Mouse (Mus musculus) right cerebral cortex, postnatal 10 days (tissue): ENCODE measurements around the gene Lsamp.

Source experiments
- DNase-seq, 2 experiments: peaks; one replicate each; pipeline ENCODE4 v3.0.0; 2021; ENCODE audit warnings: low spot score in 2 of 2

The Lsamp gene

DNA sequence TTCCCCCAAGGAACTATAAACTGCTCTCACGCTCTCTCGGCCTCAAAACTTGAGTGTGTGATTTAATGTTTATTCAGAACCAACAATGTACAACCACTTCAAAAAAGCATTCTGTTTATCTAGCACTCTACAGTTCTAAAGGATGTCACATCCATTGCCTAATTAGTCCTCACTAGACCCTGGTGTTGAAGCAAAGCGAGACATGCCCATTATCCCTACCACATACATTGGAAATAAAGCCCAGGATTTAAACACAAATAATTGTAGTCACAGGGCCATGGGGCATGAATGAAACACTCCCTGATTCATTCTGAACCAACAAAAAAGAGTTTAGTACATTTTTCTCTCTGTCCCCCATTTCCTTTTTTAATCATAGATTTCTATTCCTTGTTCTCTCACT is 1567.0 kb downstream of the Lsamp start:
- no peak for DNase-seq

- DNase-seq, result peak; percentile 75 to 80
These were observed 1567.7 kb downstream of the Lsamp start for GRCm38 (mm10) chr16:41551851-41552262.

DNA sequence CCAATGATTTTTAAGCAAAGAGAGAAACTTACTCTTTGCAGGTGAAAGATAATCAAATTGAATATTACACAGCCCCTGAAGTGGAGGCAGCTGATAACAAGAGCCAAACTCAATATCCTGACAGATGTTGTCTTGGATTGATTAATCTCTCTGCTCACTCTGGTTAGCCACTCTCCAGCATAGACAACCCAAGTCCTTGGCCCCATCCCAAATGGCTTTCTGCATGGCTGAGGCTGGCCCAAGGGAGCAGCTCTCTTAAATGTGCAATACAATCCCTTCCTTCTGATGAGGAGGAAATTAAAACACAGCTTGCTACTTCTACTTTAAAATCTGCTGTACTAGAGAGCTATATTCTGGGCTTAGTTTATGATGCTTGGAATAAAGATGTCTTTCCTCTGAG is 1572.9 kb downstream of the Lsamp start:
- DNase-seq, result no peak

GRCm38 (mm10) chr16:41565233-41565632 is 1581.1 kb downstream of the Lsamp start:
- DNase-seq, result no peak

GRCm38 (mm10) chr16:41588675-41589301 is 1604.6 kb downstream of the Lsamp start:
- DNase-seq, result peak; percentile 48 to 70

DNA sequence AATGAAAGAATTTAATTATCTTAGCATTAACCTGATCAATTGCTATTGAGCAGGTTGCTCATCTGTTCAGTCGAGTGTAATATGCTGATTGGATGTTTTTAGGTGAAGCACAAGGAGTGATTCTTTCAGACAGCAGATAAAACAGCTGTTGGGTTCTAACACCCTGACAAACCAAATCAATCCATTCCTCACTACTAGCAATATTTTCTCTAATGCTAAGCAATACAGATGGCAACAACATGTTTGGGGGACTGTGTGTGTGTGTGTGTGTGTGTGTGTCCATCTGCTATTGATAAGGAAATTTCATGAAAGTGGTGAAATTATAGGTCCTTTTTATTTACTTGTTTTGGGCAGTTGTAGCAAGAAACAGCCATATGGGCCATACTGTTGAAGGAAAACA is 1628.1 kb downstream of the Lsamp start:
- DNase-seq, result no peak

DNA sequence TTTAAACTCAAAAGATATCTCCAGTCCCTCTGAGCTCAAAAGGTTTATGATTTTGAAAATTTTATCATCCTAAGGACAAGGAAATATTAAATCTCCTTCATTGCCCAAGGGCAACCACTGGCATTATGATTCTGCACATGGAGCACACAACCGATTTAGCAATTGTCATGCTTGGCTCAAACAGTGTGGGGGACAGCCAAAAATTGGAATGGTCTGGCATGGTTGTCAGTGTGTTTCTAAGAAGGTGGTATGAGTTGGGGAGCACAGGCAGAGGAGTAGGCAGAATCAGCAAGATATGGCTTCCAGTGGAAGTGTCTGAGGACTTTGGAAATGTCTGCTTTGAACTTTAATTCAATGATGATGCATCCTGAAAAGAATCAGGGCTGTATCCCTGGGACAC is 1639.7 kb downstream of the Lsamp start:
- no peak for DNase-seq

DNA sequence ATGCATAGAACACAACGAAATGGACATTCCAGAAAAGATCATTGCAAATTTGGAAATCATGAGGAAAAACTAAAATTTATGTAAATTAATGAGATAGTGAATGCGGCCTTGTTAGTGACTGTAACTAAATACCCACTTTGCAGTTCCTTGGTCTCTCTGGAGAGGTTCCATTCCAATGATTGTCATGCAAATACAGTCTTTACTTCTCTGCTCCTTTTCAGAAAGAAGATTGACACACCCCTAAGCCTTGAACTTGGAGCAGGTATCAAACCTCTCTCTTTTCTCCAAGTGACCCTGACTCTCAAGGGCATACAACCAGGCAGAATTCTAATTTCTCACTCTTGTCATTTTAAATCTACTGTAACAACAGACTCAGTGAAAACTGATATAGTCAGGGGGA is 1649.7 kb downstream of the Lsamp start:
- DNase-seq, result no peak

GRCm38 (mm10) chr16:41640876-41641275 is 1656.7 kb downstream of the Lsamp start:
- no peak for DNase-seq

DNA sequence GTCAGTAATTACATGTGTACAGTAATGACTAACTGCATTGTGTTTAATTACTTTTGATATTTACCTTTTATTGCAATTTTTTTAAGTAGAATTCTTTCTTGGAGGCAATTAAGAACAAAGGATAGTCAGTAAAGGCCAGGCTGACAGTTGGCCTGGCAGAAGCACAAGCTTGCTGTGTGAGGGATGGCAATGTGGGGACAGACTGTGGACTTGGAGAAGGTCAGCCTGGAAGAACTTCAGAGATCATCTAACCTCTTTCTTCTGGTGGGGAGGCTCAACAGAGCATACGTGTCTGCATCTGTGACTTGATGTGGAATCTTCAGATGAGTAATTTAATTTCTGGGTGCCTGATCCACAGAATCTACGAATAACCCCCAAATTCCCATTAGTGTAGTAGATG is 1669.1 kb downstream of the Lsamp start:
- no peak for DNase-seq

- DNase-seq, result peak in 1 of 2 experiments; percentile 36
These were observed 1690.3 kb downstream of the Lsamp start for GRCm38 (mm10) chr16:41674316-41675038.

GRCm38 (mm10) chr16:41675774-41676173 is 1691.6 kb downstream of the Lsamp start:
- DNase-seq, result peak; percentile 69 to 71

- DNase-seq, result no peak
These were observed 1708.3 kb downstream of the Lsamp start for GRCm38 (mm10) chr16:41692435-41692834.

DNA sequence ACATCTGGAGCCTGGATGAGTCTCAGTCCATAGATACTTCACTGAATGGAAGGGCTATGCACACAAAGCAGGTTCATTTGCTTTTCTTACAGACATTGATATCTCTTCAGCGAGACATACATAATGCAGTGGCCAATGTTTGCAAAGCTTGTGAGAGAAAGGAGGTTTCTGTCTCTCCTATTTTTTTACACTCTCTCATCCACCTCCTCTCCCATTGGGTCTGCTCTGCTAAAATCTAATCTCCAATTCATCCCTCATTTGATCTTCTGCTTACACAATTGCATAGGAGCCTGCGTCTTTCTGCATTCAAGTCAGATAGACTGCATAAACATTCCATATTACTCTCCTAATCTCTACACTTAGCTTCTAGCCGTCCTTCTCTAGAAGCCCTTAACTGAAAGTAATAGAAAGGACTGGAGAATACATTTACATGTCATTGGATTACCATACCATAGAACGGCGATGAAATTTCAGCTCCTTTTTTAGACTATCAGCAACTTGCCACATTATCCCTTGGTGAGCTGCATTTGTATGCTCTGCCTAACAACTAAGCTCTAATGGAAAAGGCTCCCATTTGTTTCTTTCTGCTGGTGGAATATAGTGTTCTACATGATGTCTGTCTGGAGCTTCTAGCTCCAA is 1717.7 kb downstream of the Lsamp start:
- no peak for DNase-seq

- peak; percentile 74 to 88 for DNase-seq
These were observed 1744.9 kb downstream of the Lsamp start for GRCm38 (mm10) chr16:41728900-41729585.

DNA sequence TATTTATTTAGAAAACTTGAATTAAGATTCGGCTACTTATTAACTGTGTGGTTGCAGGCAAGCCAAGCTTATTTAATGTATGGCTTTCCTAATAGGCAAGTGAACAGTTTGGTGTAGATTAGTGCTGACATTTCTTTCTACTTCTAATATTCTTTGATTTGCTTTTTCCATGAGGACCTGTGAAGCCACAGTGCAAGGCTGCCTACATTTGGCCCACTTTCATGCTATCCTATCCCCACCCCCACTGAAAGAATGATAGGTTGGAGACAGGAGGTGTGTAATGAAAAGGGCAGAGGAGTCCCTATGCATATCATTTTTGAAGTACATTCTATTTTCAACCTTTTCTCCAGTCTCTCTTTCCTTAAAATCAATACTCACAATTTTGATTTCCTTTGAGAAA is 1745.8 kb downstream of the Lsamp start:
- DNase-seq, result no peak

DNA sequence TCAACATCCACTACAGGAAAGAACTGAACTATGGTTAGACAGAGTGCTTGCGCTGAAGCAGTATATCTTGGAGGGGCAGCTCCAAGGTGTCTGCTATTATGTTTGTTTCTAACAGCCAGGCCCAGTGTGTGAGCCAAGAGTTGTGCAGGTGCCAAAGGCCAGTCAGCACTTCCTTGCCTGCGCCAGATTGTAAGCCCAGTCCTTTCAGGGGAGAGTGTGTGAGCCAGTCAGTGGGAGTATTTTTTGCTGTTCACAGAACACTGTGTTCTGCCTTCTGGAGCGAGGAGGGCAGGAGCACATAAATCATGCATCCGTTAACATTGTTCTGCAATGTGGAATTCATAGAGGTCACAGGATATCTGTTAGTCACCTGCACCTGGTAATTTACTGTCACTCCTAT is 1760.9 kb downstream of the Lsamp start:
- peak; percentile 78 to 80 for DNase-seq

DNA sequence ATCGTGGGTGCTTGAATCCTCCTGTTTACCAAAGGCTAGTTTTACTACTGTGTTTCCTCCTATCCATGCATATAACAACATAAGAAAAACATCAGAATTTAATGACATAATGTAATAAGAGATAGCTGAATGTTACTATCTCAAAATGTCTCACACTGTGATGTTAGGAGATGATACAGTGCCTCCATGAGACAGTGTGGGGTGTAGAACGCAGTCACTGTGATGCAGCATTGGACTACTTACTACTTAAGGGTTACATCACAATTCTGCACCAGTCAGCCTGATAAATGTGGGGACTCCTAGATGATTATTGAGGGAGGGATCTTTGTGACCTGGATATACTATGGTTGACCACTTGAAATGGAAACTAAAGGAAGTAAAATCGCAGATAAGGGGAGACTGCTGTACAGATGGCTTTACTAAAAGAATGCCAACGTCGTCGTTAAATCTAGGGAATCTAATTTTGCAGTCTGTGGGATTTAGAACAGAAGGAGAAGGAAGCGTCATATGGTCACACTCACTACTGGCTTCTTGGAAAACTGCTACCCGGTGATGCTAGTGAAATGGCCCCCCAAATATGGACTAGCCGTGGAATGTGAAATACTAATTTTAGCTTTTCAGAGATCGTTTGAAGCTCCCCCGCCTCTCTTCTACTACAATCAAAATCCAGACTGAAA is 1762.2 kb downstream of the Lsamp start:
- peak; percentile 50 to 77 for DNase-seq

GRCm38 (mm10) chr16:41747874-41748273 is 1763.7 kb downstream of the Lsamp start:
- DNase-seq, result no peak

- no peak for DNase-seq
These were observed 1764.6 kb downstream of the Lsamp start for GRCm38 (mm10) chr16:41748759-41749158.

DNA sequence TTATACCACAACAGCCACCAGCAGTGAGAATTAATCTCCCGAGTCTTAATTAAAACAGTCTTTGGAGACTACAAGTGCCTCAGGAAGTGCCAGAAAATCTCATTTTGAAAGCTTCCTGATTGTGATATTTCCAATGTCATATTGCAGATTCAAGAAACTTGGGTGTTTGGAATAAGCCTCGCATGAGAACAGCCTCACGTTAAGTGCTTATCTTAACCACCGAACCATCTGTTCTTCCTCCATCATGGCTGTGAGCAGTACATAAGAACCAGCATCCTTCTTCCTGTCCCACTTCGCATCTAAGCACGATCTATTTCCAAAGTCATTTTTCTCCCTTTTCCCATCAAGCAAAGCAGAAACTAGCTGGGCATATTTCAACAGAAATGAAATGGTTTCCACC is 1780.1 kb downstream of the Lsamp start:
- DNase-seq, result peak in 1 of 2 experiments; percentile 44
